ENCODE assay signal across 8 mouse cellular contexts in genomic region chr17:8847558-8847957, GRCm38 (mm10).
A peak's percentile ranks its signal among the peaks of the same experiment; 100 is the strongest.
DNase-seq lines count a peak whose midpoint lies in the region; ATAC-seq and TF ChIP-seq lines count a peak whose summit lies in the region.
"Had no signal": no experiment of that assay in that cellular context is flagged by ENCODE, and none has a peak within 500 bp of the region (broad histone marks: within the 10 kb centered on the region; RNA-seq: fewer than 3 reads in every experiment).

No protein-coding gene starts in this region.

- H3K27ac ChIP-seq in heart, embryonic 14.5 days (replicated peaks in 1 of 2; ENCODE audit: control insufficient read depth in 1 of 2, insufficient read depth in 1 of 2, low read depth in 2 of 2, low read length in 2 of 2): no peak overlapping the region
- no peak overlapping the region for H3K27ac ChIP-seq in forebrain, postnatal 0 days (ENCODE audit: low read depth, low read length)
- no peak overlapping the region for H3K27ac ChIP-seq in stomach, postnatal 0 days (replicated peaks)
- H3K27ac ChIP-seq: hindbrain, embryonic 14.5 days had no signal

- H3K9me3 ChIP-seq in heart, embryonic 14.5 days (ENCODE audit: control insufficient read depth, low read length): no peaks in the 10 kb centered on the region
- no peaks in the 10 kb centered on the region for H3K9me3 ChIP-seq in forebrain, postnatal 0 days (ENCODE audit: low read length)
- H3K9me3 ChIP-seq in stomach, postnatal 0 days (ENCODE audit: control insufficient read depth, low read length): no peaks in the 10 kb centered on the region

- no peak overlapping the region for H3K4me3 ChIP-seq in heart, embryonic 14.5 days (ENCODE audit: control insufficient read depth in 1 of 2, insufficient read depth in 1 of 2, low read depth in 1 of 2, low read length in 2 of 2)
- H3K4me3 ChIP-seq in forebrain, postnatal 0 days (ENCODE audit: low read depth, low read length): no peak overlapping the region
- H3K4me3 ChIP-seq in stomach, postnatal 0 days (ENCODE audit: low read depth, low read length): no peak overlapping the region

- H3K4me1 ChIP-seq in heart, embryonic 14.5 days (ENCODE audit: control insufficient read depth in 2 of 2, insufficient read depth in 2 of 2, low read length in 2 of 2): peaks cover 0 to 4% of the 10 kb centered on the region in 2 experiments; a peak in 2 of 4 replicates
- 0 out of 2 replicates have a peak, but pooled peaks cover 5% of the 10 kb centered on the region for H3K4me1 ChIP-seq in forebrain, postnatal 0 days (ENCODE audit: insufficient read depth)
- H3K4me1 ChIP-seq in stomach, postnatal 0 days (replicated peaks; ENCODE audit: control insufficient read depth, insufficient read depth): 0 out of 2 replicates have a peak, but pooled peaks cover 3% of the 10 kb centered on the region

- no peak for TF ChIP-seq CTCF in forebrain, postnatal 0 days (IDR thresholded peaks at IDR 0.05; ENCODE audit: low read depth)
- TF ChIP-seq CTCF in stomach, postnatal 0 days (IDR thresholded peaks at IDR 0.05; ENCODE audit: low read depth): no peak

- H3K36me3 ChIP-seq in heart, embryonic 14.5 days (ENCODE audit: control insufficient read depth, insufficient read depth, low read length): no peaks in the 10 kb centered on the region
- H3K36me3 ChIP-seq in forebrain, postnatal 0 days (ENCODE audit: insufficient read depth): no peaks in the 10 kb centered on the region
- no peaks in the 10 kb centered on the region for H3K36me3 ChIP-seq in stomach, postnatal 0 days (ENCODE audit: control insufficient read depth, insufficient read depth, low read length)

- TF ChIP-seq EP300 in stomach, postnatal 0 days (optimal IDR thresholded peaks at IDR 0.05): no peak

- 25% methylated on average over 7 of the region's 7 CpGs for WGBS in heart, embryonic 14.5 days
- 35% methylated on average over 7 of the region's 7 CpGs for WGBS in forebrain, postnatal 0 days
- WGBS in stomach, postnatal 0 days: 31% methylated on average over 7 of the region's 7 CpGs

- no peak for DNase-seq in heart, postnatal 25 days (ENCODE audit: low spot score)
- DNase-seq in adrenal gland, postnatal 36 days: peak; percentile 38 to 47
- DNase-seq in forebrain, postnatal 0 days: peak; percentile 57
- peak; percentile 38 to 78 for DNase-seq in left cerebral cortex, postnatal 10 days (ENCODE audit: extremely low spot score in 1 of 2, low spot score in 2 of 2)
- DNase-seq in stomach, postnatal 0 days (ENCODE audit: low spot score): no peak
- no peak for DNase-seq in gastrocnemius, postnatal 4 days (ENCODE audit: low spot score in 2 of 2)

- no peak overlapping the region for H3K4me2 ChIP-seq in heart, embryonic 14.5 days (ENCODE audit: low read length)
- no peak overlapping the region for H3K4me2 ChIP-seq in forebrain, postnatal 0 days (ENCODE audit: low read depth)
- H3K4me2 ChIP-seq in stomach, postnatal 0 days (replicated peaks; ENCODE audit: low read depth): no peak overlapping the region
- H3K4me2 ChIP-seq: hindbrain, embryonic 14.5 days had no signal

- H3K27me3 ChIP-seq in heart, embryonic 14.5 days (ENCODE audit: control insufficient read depth, insufficient read depth, low read length): no peaks in the 10 kb centered on the region
- H3K27me3 ChIP-seq in forebrain, postnatal 0 days (ENCODE audit: insufficient read depth, low read length): no peaks in the 10 kb centered on the region
- H3K27me3 ChIP-seq in stomach, postnatal 0 days (ENCODE audit: control insufficient read depth, insufficient read depth, low read length): no peaks in the 10 kb centered on the region

- H3K9ac ChIP-seq in heart, embryonic 14.5 days (ENCODE audit: low read length): no peak overlapping the region
- H3K9ac ChIP-seq in forebrain, postnatal 0 days: no peak overlapping the region
- no peak overlapping the region for H3K9ac ChIP-seq in stomach, postnatal 0 days (ENCODE audit: low read length)
- H3K9ac ChIP-seq: hindbrain, embryonic 14.5 days had no signal

- intact Hi-C loops in heart, postnatal 25 days (cut with DNase I): no loop called here
- intact Hi-C loops in left cerebral cortex, postnatal 10 days (cut with DNase I): no loop called here

- peak; percentile 50; the same call in 1 of the 2 replicates for ATAC-seq in heart, embryonic 14.5 days (ENCODE audit: insufficient number of reproducible peaks, insufficient read depth, low FRiP score, low read depth)
- ATAC-seq in forebrain, postnatal 0 days: 0 out of 2 replicates have a peak, but pooled peaks have one; percentile 27
- ATAC-seq in stomach, postnatal 0 days (ENCODE audit: low FRiP score, low TSS enrichment): no peak

Comparison
In these comparisons a context has a peak if more than half of its experiments do, and no peak if none do; other contexts are left out.
1. DNase-seq: peak in adrenal gland, postnatal 36 days (2 of 2), forebrain, postnatal 0 days (single experiment) and left cerebral cortex, postnatal 10 days (2 of 2); none in heart, postnatal 25 days (single experiment), stomach, postnatal 0 days (single experiment) and gastrocnemius, postnatal 4 days (0 of 2).